Mouse (Mus musculus): ENCODE measurements around the gene Snx12.

GRCm38 (mm10) chrX:101222796-101223162, 416 bp upstream of the Snx12 start:
- TF ChIP-seq POLR2A (IDR thresholded peaks at IDR 0.05; ENCODE audit: extremely low read depth, insufficient read depth, low read length) = no peak
- TF ChIP-seq CTCF (IDR thresholded peaks at IDR 0.05; ENCODE audit: low read depth, low read length) = no peak
